Mouse (Mus musculus): Measurements from ENCODE around the gene Grin2c.

Gene Grin2c

DNA sequence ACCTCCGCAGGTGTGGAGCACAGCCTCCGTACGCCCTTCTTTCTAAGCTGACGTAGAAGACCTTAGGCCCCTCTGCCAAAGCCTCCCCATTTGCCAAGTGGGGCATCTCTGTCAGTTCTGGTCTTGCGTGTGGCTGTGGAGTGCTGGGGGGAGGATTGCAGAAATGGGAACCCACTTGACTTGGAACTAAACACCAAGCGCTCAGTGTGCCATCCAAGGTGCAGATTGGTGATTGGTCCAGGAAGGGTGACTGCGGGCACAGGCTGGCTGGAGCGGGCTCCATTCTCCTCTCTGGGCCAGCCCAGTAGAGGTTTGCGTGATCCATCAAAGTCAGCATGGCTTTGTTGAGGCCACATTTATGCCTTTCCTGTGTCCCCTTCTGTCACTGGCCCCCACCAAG is 64.3 kb downstream of the Grin2c start:
- DNase-seq (ENCODE audit: low spot score in 2 of 2): no peak

DNA sequence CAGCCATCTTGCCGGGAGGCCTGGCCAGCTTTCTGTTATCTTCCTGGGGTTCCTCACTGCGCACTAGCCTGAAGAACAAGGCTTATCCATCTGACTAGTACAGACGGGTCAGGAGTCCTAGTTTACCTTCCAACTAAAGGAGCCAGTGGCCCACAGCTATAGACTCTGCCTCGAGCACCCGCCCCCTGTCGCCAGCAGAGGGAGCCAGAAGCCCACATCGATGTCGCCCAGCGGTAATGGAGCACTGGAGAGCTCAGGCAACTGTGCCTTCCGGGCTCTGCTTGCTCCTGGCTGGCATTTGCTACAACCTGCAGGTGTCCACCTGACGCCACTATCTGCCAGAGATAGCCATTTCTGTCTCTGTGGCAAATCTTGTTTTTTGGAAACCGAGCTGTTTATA is 64.7 kb downstream of the Grin2c start:
- peak; percentile 54 to 77 for DNase-seq (ENCODE audit: low spot score in 2 of 2)

GRCm38 (mm10) chr11:115200520-115200919 is 66.5 kb downstream of the Grin2c start:
- no peak for DNase-seq (ENCODE audit: low spot score in 2 of 2)
